Mouse (Mus musculus): ENCODE data around the gene Cdkn2aip.

- TF ChIP-seq CTCF (IDR thresholded peaks at IDR 0.05; ENCODE audit: low read depth) (no peak), EP300 (IDR thresholded peaks at IDR 0.05; ENCODE audit: low read depth) (no peak)
Observed at GRCm38 (mm10) chr8:47673317-47674139, 40.2 kb downstream of the Cdkn2aip start.
